Mouse (Mus musculus): ENCODE data around the gene Tlx3. TPM values are rescaled to one million over a fixed set of nuclear protein-coding genes. Genes with fewer than 3 reads are reported as not detected.

Tlx3 gene
- polyA plus RNA-seq, 2 experiments: not detected

GRCm38 (mm10) chr11:33197673-33198072 lies 5.7 kb downstream of the Tlx3 start:
- H3K4me2 ChIP-seq (ENCODE audit: low read depth): no peak overlapping the region
- ATAC-seq (ENCODE audit: insufficient read depth) (no peak), DNase-seq (ENCODE audit: low read depth in 3 of 3, low spot score in 3 of 3) (no peak)
- no peaks in the 10 kb centered on the region for H3K36me3 ChIP-seq (replicated peaks; ENCODE audit: control insufficient read depth, insufficient read depth, low read depth)
- H3K4me3 ChIP-seq (ENCODE audit: insufficient read depth in 1 of 2, low read depth in 2 of 2, low read length in 2 of 2): no peak overlapping the region
- no peaks in the 10 kb centered on the region for H3K4me1 ChIP-seq (replicated peaks; ENCODE audit: control insufficient read depth in 2 of 2, insufficient read depth in 2 of 2, low read length in 1 of 2)
- no peak overlapping the region for H3K27ac ChIP-seq
- peaks cover 96% of the 10 kb centered on the region for H3K27me3 ChIP-seq (ENCODE audit: control insufficient read depth, insufficient read depth, low read length)
- WGBS (ENCODE audit: insufficient replicate concordance): 22% methylated on average over 15 of the region's 15 CpGs
- TF ChIP-seq CTCF (IDR thresholded peaks at IDR 0.05; ENCODE audit: low read depth) (no peak), EP300 (IDR thresholded peaks at IDR 0.05; ENCODE audit: low read depth) (no peak)
- no peak overlapping the region for H3K9ac ChIP-seq (replicated peaks)
- no peaks in the 10 kb centered on the region for H3K9me3 ChIP-seq (ENCODE audit: control insufficient read depth, low read length)

DNA sequence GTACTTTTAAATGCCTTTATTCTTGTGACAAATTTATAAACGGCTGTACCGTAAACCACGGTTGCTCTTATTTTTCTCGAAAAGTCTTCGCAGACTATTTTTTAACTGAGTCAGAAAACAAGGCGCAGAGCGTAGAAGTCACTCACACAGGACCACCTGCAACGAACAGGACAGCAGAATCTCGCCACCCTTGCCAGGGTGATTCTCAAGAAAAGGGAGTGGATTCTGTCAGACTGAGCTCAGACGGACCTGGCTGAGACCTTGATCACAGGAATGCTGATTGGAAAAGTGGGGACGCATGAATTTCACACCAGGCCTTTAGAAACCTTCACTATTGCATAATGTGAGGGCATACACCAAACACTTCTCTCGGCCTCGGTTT lies 6.3 kb downstream of the Tlx3 start:
- H3K4me2 ChIP-seq (ENCODE audit: low read depth): no peak overlapping the region
- TF ChIP-seq EP300 (IDR thresholded peaks at IDR 0.05; ENCODE audit: low read depth): no peak
- TF ChIP-seq CTCF (IDR thresholded peaks at IDR 0.05; ENCODE audit: low read depth): no peak
- H3K9ac ChIP-seq (replicated peaks): no peak overlapping the region
- no peaks in the 10 kb centered on the region for H3K4me1 ChIP-seq (replicated peaks; ENCODE audit: control insufficient read depth in 2 of 2, insufficient read depth in 2 of 2, low read length in 1 of 2)
- H3K27me3 ChIP-seq (ENCODE audit: control insufficient read depth, insufficient read depth, low read length): peaks cover 91% of the 10 kb centered on the region
- no peak overlapping the region for H3K4me3 ChIP-seq (ENCODE audit: insufficient read depth in 1 of 2, low read depth in 2 of 2, low read length in 2 of 2)
- no peak overlapping the region for H3K27ac ChIP-seq
- 33% methylated on average over 13 of the region's 13 CpGs for WGBS (ENCODE audit: insufficient replicate concordance)
- no peaks in the 10 kb centered on the region for H3K9me3 ChIP-seq (ENCODE audit: control insufficient read depth, low read length)
- ATAC-seq (ENCODE audit: insufficient read depth): no peak
- no peak for DNase-seq (ENCODE audit: low read depth in 3 of 3, low spot score in 3 of 3)
- no peaks in the 10 kb centered on the region for H3K36me3 ChIP-seq (replicated peaks; ENCODE audit: control insufficient read depth, insufficient read depth, low read depth)

GRCm38 (mm10) chr11:33196447-33197132 lies 6.8 kb downstream of the Tlx3 start:
- 13% methylated on average over 24 of the region's 24 CpGs for WGBS (ENCODE audit: insufficient replicate concordance)
- no peak for DNase-seq (ENCODE audit: low read depth in 3 of 3, low spot score in 3 of 3)
- no peak overlapping the region for H3K4me3 ChIP-seq (ENCODE audit: insufficient read depth in 1 of 2, low read depth in 2 of 2, low read length in 2 of 2)
- TF ChIP-seq EP300 (IDR thresholded peaks at IDR 0.05; ENCODE audit: low read depth) (no peak), CTCF (IDR thresholded peaks at IDR 0.05; ENCODE audit: low read depth) (no peak)
- no peak for ATAC-seq (ENCODE audit: insufficient read depth)
- no peaks in the 10 kb centered on the region for H3K9me3 ChIP-seq (ENCODE audit: control insufficient read depth, low read length)
- no peak overlapping the region for H3K4me2 ChIP-seq (ENCODE audit: low read depth)
- no peaks in the 10 kb centered on the region for H3K4me1 ChIP-seq (replicated peaks; ENCODE audit: control insufficient read depth in 2 of 2, insufficient read depth in 2 of 2, low read length in 1 of 2)
- no peak overlapping the region for H3K9ac ChIP-seq (replicated peaks)
- H3K36me3 ChIP-seq (replicated peaks; ENCODE audit: control insufficient read depth, insufficient read depth, low read depth): no peaks in the 10 kb centered on the region
- H3K27me3 ChIP-seq (ENCODE audit: control insufficient read depth, insufficient read depth, low read length): peaks cover 89% of the 10 kb centered on the region
- H3K27ac ChIP-seq: no peak overlapping the region

- Histone ChIP-seq H3K27me3 (ENCODE audit: control insufficient read depth, insufficient read depth, low read length) (peaks cover 81% of the 10 kb centered on the region), H3K27ac (no peak overlapping the region), H3K9me3 (ENCODE audit: control insufficient read depth, low read length) (no peaks in the 10 kb centered on the region), H3K4me1 (replicated peaks; ENCODE audit: control insufficient read depth in 2 of 2, insufficient read depth in 2 of 2, low read length in 1 of 2) (no peaks in the 10 kb centered on the region), H3K4me3 (ENCODE audit: insufficient read depth in 1 of 2, low read depth in 2 of 2, low read length in 2 of 2) (no peak overlapping the region), H3K4me2 (ENCODE audit: low read depth) (no peak overlapping the region), H3K36me3 (replicated peaks; ENCODE audit: control insufficient read depth, insufficient read depth, low read depth) (no peaks in the 10 kb centered on the region), H3K9ac (replicated peaks) (no peak overlapping the region)
- DNase-seq (ENCODE audit: low read depth in 3 of 3, low spot score in 3 of 3): no peak
- no peak for TF ChIP-seq CTCF (IDR thresholded peaks at IDR 0.05; ENCODE audit: low read depth)
- TF ChIP-seq EP300 (IDR thresholded peaks at IDR 0.05; ENCODE audit: low read depth): no peak
- 7% methylated on average over 25 of the region's 25 CpGs for WGBS (ENCODE audit: insufficient replicate concordance)
- ATAC-seq (ENCODE audit: insufficient read depth): no peak
Measured at GRCm38 (mm10) chr11:33195531-33196446, 7.6 kb downstream of the Tlx3 start.

GRCm38 (mm10) chr11:33195061-33195460 lies 8.3 kb downstream of the Tlx3 start:
- no peak overlapping the region for H3K4me3 ChIP-seq (ENCODE audit: insufficient read depth in 1 of 2, low read depth in 2 of 2, low read length in 2 of 2)
- ATAC-seq (ENCODE audit: insufficient read depth) (no peak), DNase-seq (ENCODE audit: low read depth in 3 of 3, low spot score in 3 of 3) (no peak)
- H3K9me3 ChIP-seq (ENCODE audit: control insufficient read depth, low read length): no peaks in the 10 kb centered on the region
- H3K9ac ChIP-seq (replicated peaks): no peak overlapping the region
- no peaks in the 10 kb centered on the region for H3K36me3 ChIP-seq (replicated peaks; ENCODE audit: control insufficient read depth, insufficient read depth, low read depth)
- no peak overlapping the region for H3K27ac ChIP-seq
- no peak overlapping the region for H3K4me2 ChIP-seq (ENCODE audit: low read depth)
- H3K27me3 ChIP-seq (ENCODE audit: control insufficient read depth, insufficient read depth, low read length): peaks cover 74% of the 10 kb centered on the region
- TF ChIP-seq EP300 (IDR thresholded peaks at IDR 0.05; ENCODE audit: low read depth) (no peak), CTCF (IDR thresholded peaks at IDR 0.05; ENCODE audit: low read depth) (no peak)
- WGBS (ENCODE audit: insufficient replicate concordance): 23% methylated on average over 7 of the region's 7 CpGs
- no peaks in the 10 kb centered on the region for H3K4me1 ChIP-seq (replicated peaks; ENCODE audit: control insufficient read depth in 2 of 2, insufficient read depth in 2 of 2, low read length in 1 of 2)

All from liver, embryonic 14.5 days (tissue).